Mouse (Mus musculus) ovary, postnatal 14 days (tissue): Measurements from ENCODE around the gene Cep95.
"Not testable (repeated sequence)": the region's sequence is repeated elsewhere in the genome, so short reads cannot be mapped to it uniquely, and the experiment has no call there.

ENCODE experiments used
- DNase-seq: peaks from one replicate; pipeline ENCODE4 v3.0.0; 2022; ENCODE audit warnings: low spot score

The Cep95 gene

GRCm38 (mm10) chr11:106776960-106777359 lies 12.1 kb upstream of the Cep95 start:
- DNase-seq, result no peak

GRCm38 (mm10) chr11:106777395-106777794 lies 11.7 kb upstream of the Cep95 start:
- no peak for DNase-seq

DNA sequence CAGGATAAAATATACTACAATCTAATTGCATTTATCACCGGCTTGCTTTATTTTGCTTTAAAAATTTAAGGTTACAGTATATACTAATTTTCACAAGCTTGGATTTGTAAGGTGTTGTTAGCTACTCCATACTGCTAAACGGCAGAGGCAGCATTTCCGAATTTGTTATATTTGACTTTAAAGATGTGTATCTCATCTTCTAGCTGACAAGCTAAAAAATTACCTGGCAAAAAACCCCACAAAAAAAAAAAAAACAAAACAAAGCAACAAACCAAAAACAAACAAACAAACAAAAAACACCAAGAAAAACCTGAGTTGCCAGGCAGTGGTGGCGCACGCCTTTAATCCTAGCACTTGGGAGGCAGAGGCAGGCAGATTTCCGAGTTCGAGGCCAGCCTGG lies 10.9 kb upstream of the Cep95 start:
- no peak for DNase-seq

- no peak for DNase-seq
Observed at GRCm38 (mm10) chr11:106778589-106779387, 10.3 kb upstream of the Cep95 start.

GRCm38 (mm10) chr11:106779388-106780088 lies 9.5 kb upstream of the Cep95 start, which contains the start of gene Polg2:
Polg2 (minus strand) TSS chr11:106779537.
- peak; percentile 85 for DNase-seq

DNA sequence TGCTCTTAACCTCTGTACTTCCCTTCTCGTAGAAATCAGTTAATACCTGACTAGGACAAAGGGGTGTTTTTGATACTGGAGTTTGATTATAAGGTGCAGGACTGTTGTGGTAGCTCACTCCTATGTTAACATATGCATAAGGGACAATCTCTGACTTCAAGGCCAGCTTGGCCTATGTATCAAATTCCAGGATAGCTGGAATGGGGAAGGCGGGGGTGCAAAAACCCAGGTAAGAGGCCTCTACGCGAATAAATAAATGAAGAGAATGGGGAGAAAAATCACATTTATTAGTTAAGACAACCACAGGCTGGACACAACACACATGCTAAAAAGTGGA lies 9.0 kb upstream of the Cep95 start:
- no peak for DNase-seq

GRCm38 (mm10) chr11:106780590-106781220 lies 8.3 kb upstream of the Cep95 start:
- DNase-seq, result no peak

GRCm38 (mm10) chr11:106782271-106782670 lies 6.8 kb upstream of the Cep95 start:
- DNase-seq, result not testable (repeated sequence)

DNA sequence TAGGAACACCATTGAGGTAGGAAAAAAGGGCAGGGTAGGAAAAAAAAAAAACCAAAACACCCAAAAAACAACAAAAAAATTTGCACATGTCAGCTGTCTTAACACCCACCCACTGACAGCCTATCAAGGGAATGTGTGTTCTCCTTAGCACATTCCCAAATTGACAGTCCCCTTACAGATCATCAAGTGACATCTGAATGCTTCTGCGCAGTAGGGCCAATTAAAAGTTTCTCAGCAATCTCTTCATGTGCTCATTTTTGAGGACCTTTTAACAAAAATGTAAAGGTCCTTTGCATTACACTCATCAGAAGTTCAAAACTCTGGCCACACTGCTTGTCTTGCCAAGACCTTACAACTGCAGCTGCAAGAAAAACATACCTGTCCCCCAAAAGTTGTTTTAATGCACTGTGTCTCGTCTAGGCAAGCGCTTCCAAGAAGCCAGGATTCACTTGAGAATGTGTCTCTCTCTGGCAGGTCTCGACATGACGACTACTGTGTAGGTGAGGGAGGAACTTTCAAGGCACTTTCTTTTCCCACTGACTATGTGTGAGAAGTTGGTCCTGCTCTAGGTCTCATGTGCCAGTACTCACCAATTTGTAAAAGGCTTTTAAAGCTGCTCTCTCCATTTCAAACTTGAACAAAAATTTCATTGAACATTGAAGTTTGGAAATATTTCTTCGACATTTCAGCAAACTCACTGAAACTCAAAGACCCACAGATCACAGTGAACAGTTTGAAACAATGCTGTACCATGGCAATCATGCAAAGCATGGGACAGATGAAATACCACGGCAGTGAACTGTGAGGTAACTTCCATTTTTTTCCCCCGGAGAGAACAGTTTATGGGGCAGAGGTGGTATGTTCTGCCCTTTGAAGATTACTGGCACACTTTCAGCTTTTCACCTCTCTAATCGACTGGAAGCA lies 5.9 kb upstream of the Cep95 start:
- DNase-seq, result no peak

GRCm38 (mm10) chr11:106784476-106784875 lies 4.6 kb upstream of the Cep95 start:
- DNase-seq, result no peak

GRCm38 (mm10) chr11:106785043-106785442 lies 4.0 kb upstream of the Cep95 start:
- DNase-seq, result no peak

DNA sequence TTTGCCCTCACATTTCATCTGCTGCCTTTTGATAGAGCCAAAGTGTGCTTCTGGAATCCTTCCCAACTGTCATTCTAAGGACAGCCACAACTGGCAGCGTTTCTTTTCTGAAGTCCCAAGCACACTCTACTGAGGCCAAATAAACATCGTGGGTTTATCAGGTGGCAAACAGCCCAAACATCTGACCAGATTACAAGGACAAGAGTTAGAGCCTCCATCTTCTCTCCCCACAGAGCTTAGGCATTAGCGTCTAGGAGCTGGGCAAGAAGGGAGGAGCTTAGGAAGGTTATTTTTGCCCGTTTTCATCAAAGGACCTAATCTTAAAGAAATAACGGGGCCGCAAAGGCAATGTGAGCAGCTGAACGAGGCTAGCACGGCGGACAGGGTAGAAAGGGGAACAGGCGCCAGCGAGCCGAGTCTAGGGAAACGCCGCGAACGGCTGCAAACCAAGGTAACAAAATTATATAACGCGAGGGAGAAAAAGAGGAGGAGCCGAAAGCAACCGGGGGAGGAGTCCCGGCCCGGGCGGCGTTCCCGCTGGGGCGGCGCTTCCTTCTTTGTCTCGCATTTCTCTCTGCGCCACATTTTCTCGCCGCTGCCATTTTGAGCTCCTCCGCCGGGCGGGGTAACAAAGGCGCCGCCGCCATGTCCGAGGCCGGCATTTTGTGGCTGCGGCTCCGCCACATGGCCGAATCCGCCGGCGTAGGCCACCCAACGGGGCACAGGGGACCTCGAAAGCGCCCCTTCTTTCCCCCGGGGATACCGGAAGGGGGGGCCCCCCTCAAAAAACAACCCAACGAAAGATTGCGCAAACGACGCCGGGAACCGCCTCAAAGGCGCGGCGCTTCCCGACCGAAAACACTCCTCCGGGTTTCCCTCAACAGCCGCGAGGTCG lies 1.7 kb upstream of the Cep95 start:
- DNase-seq, result peak; percentile 88

- peak; percentile 99 for DNase-seq
Observed at GRCm38 (mm10) chr11:106788026-106788774, 852 bp upstream of the Cep95 start.

DNA sequence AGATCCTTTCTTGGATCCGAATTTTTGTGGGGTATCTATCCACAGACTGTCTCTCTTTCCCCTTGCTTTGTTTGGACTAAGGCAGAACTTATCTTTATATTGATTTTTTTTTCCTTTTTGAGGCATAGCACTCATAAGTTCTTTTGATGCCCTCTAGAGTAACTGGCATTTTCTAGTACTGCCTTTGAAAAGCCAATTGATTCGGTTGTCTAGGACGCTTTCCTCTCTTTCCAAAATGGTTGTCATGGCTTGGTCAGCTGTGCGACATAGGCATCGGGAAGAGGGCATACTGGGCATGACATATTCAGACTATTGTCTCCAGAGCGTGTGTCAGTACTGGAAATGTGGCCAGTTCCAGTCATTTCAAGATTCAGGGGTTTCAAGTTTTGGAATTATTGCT lies 597 bp downstream of the Cep95 start:
- no peak for DNase-seq

- DNase-seq, result no peak
Observed at GRCm38 (mm10) chr11:106793846-106794245, 4.8 kb downstream of the Cep95 start.

DNA sequence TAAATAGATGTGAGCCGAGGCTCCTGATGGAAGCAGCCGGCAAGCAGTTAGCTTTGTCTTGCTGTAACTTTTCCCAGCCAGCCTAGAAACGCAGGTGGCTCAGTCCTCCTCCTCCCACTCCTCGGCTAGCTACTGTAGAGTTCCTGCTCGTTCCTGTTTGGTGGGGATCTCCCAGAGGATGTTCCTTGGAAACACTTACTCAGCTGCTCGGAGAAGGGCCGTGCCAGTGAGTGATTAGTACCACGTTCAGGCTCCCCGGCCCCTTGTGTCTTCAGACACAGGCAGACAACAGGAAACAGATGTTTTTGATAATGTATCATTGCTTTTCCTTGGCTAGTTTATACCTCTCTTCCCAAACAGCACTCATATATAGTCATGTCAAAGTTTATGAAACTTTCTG lies 6.6 kb downstream of the Cep95 start:
- DNase-seq, result no peak

GRCm38 (mm10) chr11:106802069-106802627 lies 13.1 kb downstream of the Cep95 start:
- DNase-seq, result no peak

GRCm38 (mm10) chr11:106807442-106807841 lies 18.4 kb downstream of the Cep95 start:
- DNase-seq, result not testable (repeated sequence)

GRCm38 (mm10) chr11:106812410-106813136 lies 23.5 kb downstream of the Cep95 start:
- no peak for DNase-seq
